Mouse (Mus musculus) spleen, postnatal 36 days (tissue): ENCODE data around the gene Gramd2.

Experiments
- DNase-seq, 2 experiments: peaks; one replicate each; pipeline ENCODE4 v3.0.0; 2022; ENCODE audit warnings: low spot score in 2 of 2, mixed read lengths in 1 of 2

Gene Gramd2

GRCm38 (mm10) chr9:59667904-59668303 lies 12.0 kb upstream of the Gramd2 start:
- no peak for DNase-seq

GRCm38 (mm10) chr9:59668473-59668872 lies 11.5 kb upstream of the Gramd2 start:
- no peak for DNase-seq

- DNase-seq, result no peak
Measured at GRCm38 (mm10) chr9:59669172-59669571, 10.8 kb upstream of the Gramd2 start.

- no peak for DNase-seq
Measured at GRCm38 (mm10) chr9:59672195-59672894, 7.6 kb upstream of the Gramd2 start.

- no peak for DNase-seq
Measured at GRCm38 (mm10) chr9:59673427-59673826, 6.5 kb upstream of the Gramd2 start.

GRCm38 (mm10) chr9:59675598-59675997 lies 4.3 kb upstream of the Gramd2 start:
- DNase-seq, result no peak

GRCm38 (mm10) chr9:59678313-59678712 lies 1.6 kb upstream of the Gramd2 start:
- no peak for DNase-seq

GRCm38 (mm10) chr9:59680534-59680875 lies 561 bp downstream of the Gramd2 start:
- DNase-seq, result no peak

- no peak for DNase-seq
Measured at GRCm38 (mm10) chr9:59684020-59684419, 4.1 kb downstream of the Gramd2 start.

GRCm38 (mm10) chr9:59687416-59688046 lies 7.6 kb downstream of the Gramd2 start:
- DNase-seq, result no peak

- DNase-seq, result no peak
Measured at GRCm38 (mm10) chr9:59691635-59692094, 11.7 kb downstream of the Gramd2 start.

GRCm38 (mm10) chr9:59692145-59692544 lies 12.2 kb downstream of the Gramd2 start:
- no peak for DNase-seq

- no peak for DNase-seq
Measured at GRCm38 (mm10) chr9:59694571-59695450, 14.9 kb downstream of the Gramd2 start.

- DNase-seq, result no peak
Measured at GRCm38 (mm10) chr9:59695451-59695813, 15.5 kb downstream of the Gramd2 start.

GRCm38 (mm10) chr9:59696381-59696780 lies 16.4 kb downstream of the Gramd2 start:
- no peak for DNase-seq

GRCm38 (mm10) chr9:59701094-59701493 lies 21.1 kb downstream of the Gramd2 start:
- no peak for DNase-seq

- DNase-seq, result no peak
Measured at GRCm38 (mm10) chr9:59703099-59703498, 23.2 kb downstream of the Gramd2 start.

- DNase-seq, result peak; percentile 4 to 13
Measured at GRCm38 (mm10) chr9:59706850-59707825, 27.2 kb downstream of the Gramd2 start.

GRCm38 (mm10) chr9:59709225-59709624 lies 29.3 kb downstream of the Gramd2 start:
- no peak for DNase-seq

GRCm38 (mm10) chr9:59716275-59716898 lies 36.4 kb downstream of the Gramd2 start:
- DNase-seq, result no peak

GRCm38 (mm10) chr9:59718237-59718636 lies 38.3 kb downstream of the Gramd2 start:
- DNase-seq, result no peak
